Mouse (Mus musculus) forebrain, embryonic 14.5 days (tissue): Measurements from ENCODE around the gene Rpusd2. TPM values are rescaled to one million over a fixed set of nuclear protein-coding genes. Genes with fewer than 3 reads are reported as not detected.
"Not testable (repeated sequence)": the region's sequence is repeated elsewhere in the genome, so short reads cannot be mapped to it uniquely, and the experiment has no call there.

Source experiments
- ATAC-seq: fragments of 200-750 bp; cut with Nextera tagmentation; 2 replicates; pipeline ENCODE4 v1.8.0; 2017; ENCODE audit warnings: mild to moderate bottlenecking, moderate library complexity
- DNase-seq: peaks from one replicate; pipeline ENCODE4 v3.0.0-alpha.2; 2015; ENCODE audit warnings: low spot score
- H3K27ac ChIP-seq: fragments of 300-500 bp; sonication (generic); 2 replicates; pipeline ENCODE4 v1.5.1; 2014; ENCODE audit warnings: low read depth, mild to moderate bottlenecking, control low read depth, low read length, moderate library complexity
- H3K27me3 ChIP-seq: fragments of 300-500 bp; sonication (generic); replicated peaks from 2 replicates; pipeline ENCODE4 v1.6.1; 2014; ENCODE audit warnings: low read length, control low read depth, mixed read lengths; ENCODE audit not compliant: control insufficient read depth, insufficient read depth
- H3K36me3 ChIP-seq: fragments of 300-500 bp; sonication (generic); 2 replicates; pipeline ENCODE4 v1.6.1; 2014; ENCODE audit warnings: low read length, control low read depth; ENCODE audit not compliant: control insufficient read depth, insufficient read depth
- H3K4me1 ChIP-seq: fragments of 300-500 bp; sonication (generic); 2 replicates; pipeline ENCODE4 v1.6.1; 2014; ENCODE audit warnings: antibody characterized with exemption, low read length, control low read depth; ENCODE audit not compliant: control insufficient read depth, insufficient read depth
- H3K4me2 ChIP-seq: fragments of 300-500 bp; sonication (generic); 2 replicates; pipeline ENCODE4 v1.6.1; 2014; ENCODE audit warnings: mild to moderate bottlenecking, control low read depth, low read length
- H3K4me3 ChIP-seq: fragments of 300-500 bp; sonication (generic); 2 replicates; pipeline ENCODE4 v1.5.1; 2014; ENCODE audit warnings: low read depth, low read length, control low read depth
- H3K9ac ChIP-seq: fragments of 300-500 bp; sonication (generic); 2 replicates; pipeline ENCODE4 v1.6.1; 2014; ENCODE audit warnings: mild to moderate bottlenecking, low read length, control low read depth, moderate library complexity
- H3K9me3 ChIP-seq: fragments of 300-500 bp; sonication (generic); replicated peaks from 2 replicates; pipeline ENCODE4 v1.6.1; 2016; ENCODE audit warnings: low read length, control low read depth, mixed read lengths; ENCODE audit not compliant: control insufficient read depth
- WGBS: fragments of 180-500 bp; shearing (Covaris S2); extraction: QIAGEN DNeasy Blood & Tissue Kit; methylation state at CpG from one replicate; pipeline ENCODE4 v1.1.7; 2014; 5-methylcytosine and 5-hydroxymethylcytosine counted together
- polyA plus RNA-seq: library from polyadenylated mRNA; unstranded; fragments of >200 nt; fragmentation: Nextera tagmentation; extraction: Ambion mirVana; gene quantifications from 2 replicates; pipeline ENCODE4 v1.2.1, GENCODE M21; 2014

Gene Rpusd2
- polyA plus RNA-seq, 1 experiment from 2014 or later: 4.2 TPM

DNA sequence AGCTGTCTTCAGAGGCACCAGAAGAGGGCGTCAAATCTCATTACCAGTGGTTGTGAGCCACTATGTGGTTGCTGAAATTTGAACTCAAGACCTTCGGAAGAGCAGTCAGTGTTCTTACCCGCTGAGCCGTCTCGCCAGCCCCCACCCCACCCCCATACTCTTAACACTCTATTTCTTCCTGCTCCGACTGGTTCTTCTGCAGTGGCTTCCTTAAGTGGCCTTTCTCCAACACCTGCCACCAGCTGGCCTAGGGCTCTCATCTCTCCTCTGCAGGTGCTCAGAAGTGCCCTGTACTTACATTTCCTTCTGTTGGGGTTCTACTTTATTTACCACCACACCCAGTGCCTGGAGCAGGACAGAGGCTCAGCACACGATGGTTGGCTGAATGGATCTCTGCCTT is 19.6 kb upstream of the Rpusd2 start:
- no peak for DNase-seq

GRCm38 (mm10) chr2:119015604-119016180 is 18.9 kb upstream of the Rpusd2 start:
- H3K36me3 ChIP-seq: peaks cover 14% of the 10 kb centered on the region
- no peaks in the 10 kb centered on the region for H3K27me3 ChIP-seq
- DNase-seq (no peak), ATAC-seq (no peak)
- H3K4me3 ChIP-seq: no peak overlapping the region
- H3K4me2 ChIP-seq: no peak overlapping the region
- H3K9me3 ChIP-seq: no peaks in the 10 kb centered on the region
- H3K9ac ChIP-seq: no peak overlapping the region
- WGBS: 75% methylated on average over 12 of the region's 12 CpGs
- H3K27ac ChIP-seq: no peak overlapping the region
- peaks cover 7% of the 10 kb centered on the region; the same call in 1 of the 2 replicates for H3K4me1 ChIP-seq

More for the DNA sequence above, 19.6 kb upstream of the Rpusd2 start:
- peaks cover 7% of the 10 kb centered on the region; the same call in 1 of the 2 replicates for H3K4me1 ChIP-seq
- 76% methylated on average over 7 of the region's 7 CpGs for WGBS
- no peak overlapping the region for H3K4me3 ChIP-seq
- H3K36me3 ChIP-seq: peaks cover 11% of the 10 kb centered on the region
- H3K4me2 ChIP-seq: no peak overlapping the region
- ATAC-seq: no peak
- no peaks in the 10 kb centered on the region for H3K27me3 ChIP-seq
- H3K9me3 ChIP-seq: no peaks in the 10 kb centered on the region
- H3K27ac ChIP-seq: no peak overlapping the region
- no peak overlapping the region for H3K9ac ChIP-seq

DNA sequence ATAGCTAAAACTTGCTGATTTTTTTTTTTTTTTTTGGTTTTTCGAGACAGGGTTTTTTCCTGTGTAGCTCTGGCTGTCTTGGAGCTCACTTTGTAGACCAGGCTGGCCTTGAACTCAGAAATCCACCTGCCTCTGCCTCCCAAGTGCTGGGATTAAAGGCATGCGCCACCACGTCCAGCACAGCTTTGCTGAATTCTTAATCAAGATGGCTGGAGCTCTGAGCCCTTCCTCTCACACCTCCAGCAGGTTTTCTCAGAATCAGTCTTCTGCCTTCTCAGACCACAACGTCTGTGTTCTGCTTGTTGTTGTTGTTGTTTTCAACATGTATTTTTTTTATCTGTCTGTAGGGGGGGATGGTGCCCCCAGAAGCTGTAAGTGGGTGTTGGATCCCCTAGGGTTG is 18.3 kb upstream of the Rpusd2 start:
- not testable (repeated sequence) for H3K4me3 ChIP-seq, H3K9ac ChIP-seq, H3K27ac ChIP-seq, ATAC-seq, DNase-seq, H3K4me1 ChIP-seq, H3K4me2 ChIP-seq, H3K9me3 ChIP-seq, H3K27me3 ChIP-seq
- peaks cover 20% of the 10 kb centered on the region for H3K36me3 ChIP-seq
- WGBS: 75% methylated on average over 4 of the region's 4 CpGs

DNA sequence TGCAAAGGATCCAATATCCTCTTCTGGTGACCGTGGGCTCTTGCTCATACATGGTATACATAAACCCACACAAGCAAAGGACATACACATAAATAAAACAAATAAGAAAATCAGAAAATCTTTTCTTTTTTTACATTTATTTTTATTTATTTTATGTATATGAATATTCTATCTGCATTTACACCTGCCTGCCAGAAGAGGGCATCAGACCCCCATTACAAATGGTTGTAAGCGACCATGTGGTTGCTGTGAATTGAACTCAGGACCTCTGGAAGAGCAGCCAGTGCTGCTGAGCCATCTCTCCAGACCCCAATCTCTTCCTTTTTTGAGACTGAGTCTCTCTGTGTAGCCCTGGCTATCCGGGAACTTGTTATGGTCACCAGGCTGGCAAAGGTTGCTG is 16.9 kb upstream of the Rpusd2 start:
- peaks cover 31% of the 10 kb centered on the region for H3K36me3 ChIP-seq
- H3K4me3 ChIP-seq: no peak overlapping the region
- H3K9ac ChIP-seq: no peak overlapping the region
- DNase-seq: no peak
- H3K9me3 ChIP-seq: no peaks in the 10 kb centered on the region
- H3K4me2 ChIP-seq: no peak overlapping the region
- 92% methylated on average over 3 of the region's 3 CpGs for WGBS
- peaks cover 7% of the 10 kb centered on the region; the same call in 1 of the 2 replicates for H3K4me1 ChIP-seq
- no peak overlapping the region for H3K27ac ChIP-seq
- H3K27me3 ChIP-seq: no peaks in the 10 kb centered on the region
- ATAC-seq: no peak

GRCm38 (mm10) chr2:119018391-119019122 is 16.0 kb upstream of the Rpusd2 start:
- Histone ChIP-seq H3K9ac (peak overlapping the region; percentile 35; the same call in 1 of the 2 replicates), H3K36me3 (peaks cover 31% of the 10 kb centered on the region), H3K4me1 (peaks cover 7% of the 10 kb centered on the region; the same call in 1 of the 2 replicates), H3K4me3 (no peak overlapping the region), H3K27me3 (no peaks in the 10 kb centered on the region), H3K4me2 (peak overlapping the region; percentile 24; the same call in 1 of the 2 replicates), H3K27ac (peak overlapping the region; percentile 76), H3K9me3 (no peaks in the 10 kb centered on the region)
- ATAC-seq: peak; percentile 82
- 44% methylated on average over 22 of the region's 22 CpGs for WGBS
- DNase-seq: peak; percentile 68

DNA sequence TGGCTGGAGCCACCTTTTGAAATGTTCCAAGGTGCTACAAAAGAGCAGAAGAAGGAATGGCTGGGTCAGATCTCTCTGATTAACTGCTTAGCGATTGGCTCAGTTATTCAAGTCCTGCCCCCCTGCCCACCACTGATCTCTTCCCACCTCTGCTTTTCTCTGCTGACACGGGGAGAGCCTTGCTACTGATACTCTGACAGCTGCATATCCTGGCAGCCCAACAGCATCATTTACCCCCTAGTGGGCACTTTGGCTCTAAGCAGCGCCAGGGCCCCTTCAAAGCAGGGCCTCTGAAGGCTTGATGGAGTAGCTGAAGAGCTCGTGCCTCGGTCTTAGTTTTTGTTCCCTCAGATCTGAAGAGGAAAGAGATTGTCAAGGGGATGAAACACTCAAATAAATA is 15.5 kb upstream of the Rpusd2 start:
- peak overlapping the region; percentile 35; the same call in 1 of the 2 replicates for H3K9ac ChIP-seq
- H3K9me3 ChIP-seq: no peaks in the 10 kb centered on the region
- peak; percentile 87 for ATAC-seq
- H3K4me2 ChIP-seq: peak overlapping the region; percentile 24; the same call in 1 of the 2 replicates
- WGBS: 7% methylated on average over 5 of the region's 5 CpGs
- H3K4me3 ChIP-seq: no peak overlapping the region
- peaks cover 7% of the 10 kb centered on the region; the same call in 1 of the 2 replicates for H3K4me1 ChIP-seq
- no peaks in the 10 kb centered on the region for H3K27me3 ChIP-seq
- H3K27ac ChIP-seq: peak overlapping the region; percentile 76
- peaks cover 31% of the 10 kb centered on the region for H3K36me3 ChIP-seq
- peak; percentile 71 for DNase-seq

- Histone ChIP-seq H3K36me3 (peaks cover 31% of the 10 kb centered on the region), H3K27me3 (no peaks in the 10 kb centered on the region), H3K27ac (peak overlapping the region; percentile 76), H3K4me1 (peaks cover 7% of the 10 kb centered on the region; the same call in 1 of the 2 replicates), H3K4me3 (no peak overlapping the region), H3K4me2 (no peak overlapping the region), H3K9ac (0 out of 2 replicates have a peak overlapping the region, but pooled peaks have one; percentile 35), H3K9me3 (no peaks in the 10 kb centered on the region)
- ATAC-seq: peak; percentile 53
- WGBS: 28% methylated on average over 4 of the region's 4 CpGs
- peak; percentile 76 for DNase-seq
Observed at GRCm38 (mm10) chr2:119019538-119019937, 15.1 kb upstream of the Rpusd2 start.

- Histone ChIP-seq H3K4me2 (no peak overlapping the region), H3K9me3 (no peaks in the 10 kb centered on the region), H3K36me3 (peaks cover 31% of the 10 kb centered on the region), H3K27ac (no peak overlapping the region), H3K9ac (no peak overlapping the region), H3K27me3 (no peaks in the 10 kb centered on the region), H3K4me1 (peaks cover 7% of the 10 kb centered on the region; the same call in 1 of the 2 replicates), H3K4me3 (no peak overlapping the region)
- ATAC-seq (no peak), DNase-seq (no peak)
- 80% methylated on average over 6 of the region's 6 CpGs for WGBS
Observed at GRCm38 (mm10) chr2:119023154-119023660, 11.4 kb upstream of the Rpusd2 start.
